Mouse (Mus musculus) kidney, postnatal 14 days (tissue): ENCODE measurements around the gene Fam104a.

Experiments
- DNase-seq: peaks from one replicate; pipeline ENCODE4 v3.0.0; 2022; ENCODE audit warnings: mixed read lengths

The Fam104a gene

GRCm38 (mm10) chr11:113627785-113628184 is 56.2 kb downstream of the Fam104a start:
- DNase-seq, result no peak

DNA sequence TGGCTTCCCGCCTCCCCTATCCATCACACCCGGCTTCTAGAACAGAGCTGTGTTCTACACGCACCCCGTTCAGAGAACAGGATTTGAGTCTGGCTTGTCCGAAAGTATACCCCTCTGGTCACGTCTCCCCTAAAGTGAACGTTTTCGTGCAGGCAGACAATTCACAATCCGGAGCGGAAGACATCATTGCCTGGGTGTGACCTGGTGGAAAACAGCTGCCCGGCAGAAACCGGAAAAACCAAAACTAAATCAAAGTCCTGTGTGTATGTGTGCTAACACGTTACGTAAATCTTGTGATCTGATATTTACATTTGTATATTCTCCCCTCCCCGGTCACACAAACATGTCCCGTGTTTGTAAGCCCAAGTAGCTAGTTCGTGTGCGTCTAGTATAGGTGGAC is 58.5 kb downstream of the Fam104a start:
- DNase-seq, result no peak

- DNase-seq, result no peak
Observed at GRCm38 (mm10) chr11:113622028-113622427, 61.9 kb downstream of the Fam104a start.

DNA sequence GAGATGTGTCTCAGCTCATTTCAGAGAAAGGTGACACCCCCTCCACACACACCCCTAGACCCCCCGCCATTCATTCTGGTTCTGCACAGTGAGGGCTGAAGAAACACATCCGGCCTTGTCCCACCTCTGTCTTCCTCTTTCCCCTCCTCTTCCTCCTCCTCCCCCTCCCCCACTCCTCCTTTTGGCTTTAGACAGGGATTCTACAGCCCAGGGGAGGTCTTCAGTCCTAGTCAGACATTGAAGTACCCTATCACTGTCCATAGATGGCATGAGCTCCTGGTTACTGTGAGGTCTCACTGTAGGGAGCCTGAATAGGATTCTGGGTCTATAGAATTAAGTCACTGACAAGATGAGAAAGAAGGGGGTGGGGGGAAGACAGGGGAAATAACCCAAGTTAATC is 63.0 kb downstream of the Fam104a start:
- no peak for DNase-seq

GRCm38 (mm10) chr11:113619420-113620080 is 64.4 kb downstream of the Fam104a start:
- no peak for DNase-seq

DNA sequence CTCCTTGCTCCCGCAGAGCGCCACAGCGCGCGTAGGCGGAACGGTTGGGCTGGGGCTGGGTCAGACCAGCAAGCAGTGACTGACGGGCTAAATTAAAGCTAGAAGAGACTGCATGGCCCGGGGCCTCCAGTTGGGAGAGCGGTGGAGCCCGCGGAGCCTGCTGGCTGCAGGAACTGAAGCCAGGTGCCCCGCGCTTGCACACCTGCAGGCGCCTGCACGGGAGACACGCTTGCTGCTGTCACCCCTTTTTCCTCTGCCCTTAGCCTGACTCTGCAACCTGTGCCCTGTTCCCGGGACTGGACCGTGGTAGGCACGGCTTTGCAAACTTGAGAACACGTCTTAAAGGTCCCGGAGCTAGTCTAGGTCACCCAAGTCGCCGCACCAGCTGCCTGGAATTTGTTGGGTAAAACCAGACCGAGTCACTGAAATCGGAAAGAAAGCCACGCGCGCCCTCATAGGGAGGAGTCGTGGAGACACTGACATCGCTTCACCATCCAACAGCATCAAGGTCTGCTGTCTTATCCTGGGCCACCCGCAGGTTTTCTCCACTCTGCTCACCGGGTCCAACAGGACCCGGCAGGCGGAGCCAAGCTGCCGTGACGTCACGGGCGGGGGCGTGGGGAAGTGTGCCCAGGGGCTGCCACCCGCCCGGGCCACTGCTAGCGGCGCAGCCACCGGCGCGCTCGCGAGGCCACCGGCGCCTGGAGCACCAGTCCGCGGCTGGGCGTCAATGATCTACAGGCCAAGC is 65.1 kb downstream of the Fam104a start, which contains the start of gene Sstr2:
Gene Sstr2, plus strand, starts transcription at position 671 of the 748 bp plus-strand sequence.
- peak; percentile 86 for DNase-seq

- DNase-seq, result no peak
Observed at GRCm38 (mm10) chr11:113618303-113618671, 65.7 kb downstream of the Fam104a start.

DNA sequence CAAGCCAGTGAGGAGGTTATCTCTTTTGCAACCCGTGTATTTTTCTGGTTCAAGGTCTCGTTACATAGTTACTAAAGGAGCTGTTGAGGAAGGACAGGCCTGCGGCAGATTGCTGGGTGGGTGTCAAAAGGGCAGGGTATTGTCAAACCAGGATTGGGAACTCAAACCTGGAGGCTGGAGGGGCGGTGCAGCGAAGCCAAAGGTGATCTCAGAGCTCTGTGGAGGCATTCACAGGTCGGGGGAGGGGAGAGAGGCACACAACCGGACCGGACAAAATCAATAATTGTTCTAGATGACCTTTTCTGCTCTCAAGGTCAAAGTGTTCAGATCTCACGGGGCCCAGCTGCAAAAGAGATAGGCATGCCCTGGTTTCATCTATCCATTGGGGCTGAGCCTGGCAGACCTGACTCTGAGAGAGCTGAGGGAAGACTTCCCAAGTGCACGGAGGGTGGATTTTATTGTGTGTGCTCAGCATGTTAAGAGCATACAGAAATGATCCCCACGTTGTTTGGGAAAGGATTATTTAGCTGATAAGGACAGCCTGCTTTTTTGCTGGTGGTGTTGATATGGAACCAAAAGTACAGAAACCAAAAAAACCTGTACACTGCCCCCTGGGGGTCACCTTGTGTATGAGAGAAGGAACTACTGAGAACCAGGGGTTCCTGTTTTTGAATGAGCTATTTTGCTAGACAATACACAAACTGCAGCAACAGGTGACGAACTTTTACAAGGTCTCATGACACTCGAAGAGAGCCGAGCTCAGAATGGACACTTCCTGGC is 66.6 kb downstream of the Fam104a start:
- DNase-seq, result peak; percentile 72

DNA sequence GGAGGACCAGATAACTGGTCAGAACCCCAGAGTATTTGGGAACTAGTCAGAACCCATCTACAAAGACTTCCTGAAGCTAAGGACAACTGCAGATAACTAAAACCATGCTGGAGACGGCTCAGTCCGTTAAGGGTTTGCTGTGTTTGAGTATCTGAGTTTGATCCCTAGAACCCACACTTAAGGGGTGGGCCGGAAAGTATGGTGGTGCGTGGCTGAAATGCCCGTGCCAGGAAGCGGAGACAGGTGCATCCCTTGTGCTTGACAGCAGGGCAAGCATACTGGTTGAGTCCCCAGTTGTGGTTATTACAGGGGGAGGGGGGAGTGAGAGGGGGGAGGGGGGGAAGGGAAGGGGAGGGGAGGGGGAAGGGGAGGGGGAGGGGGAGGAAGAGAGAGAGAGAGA is 69.5 kb downstream of the Fam104a start:
- DNase-seq, result no peak

DNA sequence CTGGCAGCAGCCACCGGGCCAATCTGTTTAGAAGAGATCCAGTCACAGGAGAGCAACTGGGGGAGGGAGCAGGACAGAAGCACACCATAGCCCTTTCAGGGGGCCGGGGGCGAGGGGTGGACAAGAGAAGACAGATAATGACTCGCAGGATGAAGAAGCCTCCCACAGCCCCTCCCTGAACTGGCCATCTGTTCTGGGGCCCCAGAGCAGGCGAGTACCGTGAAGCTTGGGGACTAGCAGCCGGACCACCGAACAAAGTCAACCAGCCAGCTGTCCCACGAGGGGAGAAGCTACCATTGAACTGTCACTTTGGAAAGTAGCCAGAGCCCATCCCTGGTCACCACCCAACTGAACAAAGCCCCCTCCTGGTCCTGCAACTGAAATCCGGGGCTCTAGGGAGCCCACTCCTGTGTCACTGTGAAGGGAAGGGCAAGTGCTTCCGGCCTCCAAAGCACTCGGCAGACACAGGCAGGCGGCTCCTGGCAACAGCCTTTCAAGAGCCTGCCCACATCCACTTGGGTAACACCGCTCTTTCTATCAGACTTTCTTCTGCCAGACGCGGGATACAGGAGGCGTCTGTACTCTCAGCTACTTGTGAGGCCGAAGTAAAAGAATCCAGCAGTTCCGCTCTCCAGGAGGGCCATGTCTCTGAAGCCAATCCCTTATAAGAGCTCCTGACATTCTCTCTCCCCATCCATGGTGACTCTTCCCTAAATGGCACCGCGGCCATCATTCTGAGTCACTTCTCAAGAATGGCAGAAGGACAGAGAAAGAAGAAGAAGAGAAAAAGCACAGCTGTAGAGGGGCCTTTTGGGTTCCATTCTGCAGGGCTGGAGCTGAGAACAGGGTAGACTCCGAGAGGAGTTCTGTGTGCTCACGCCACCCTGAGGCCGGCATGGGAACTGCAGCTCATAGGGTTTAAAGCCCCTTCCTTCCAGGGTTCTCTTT is 72.0 kb downstream of the Fam104a start:
- peak; percentile 29 for DNase-seq
